Mouse (Mus musculus) heart, postnatal 0 days (tissue): ENCODE measurements around the gene Ppm1g. TPM values are rescaled to one million over a fixed set of nuclear protein-coding genes. Genes with fewer than 3 reads are reported as not detected.
A peak's percentile ranks its signal among the peaks of the same experiment; 100 is the strongest.

ENCODE experiments used
- ATAC-seq: fragments of 200-750 bp; cut with Nextera tagmentation; 2 replicates; pipeline ENCODE4 v1.8.0; 2017; ENCODE audit warnings: low read depth, moderate number of reproducible peaks, moderate library complexity; ENCODE audit not compliant: insufficient read depth
- DNase-seq: peaks from one replicate; pipeline ENCODE4 v3.0.0-alpha.2; 2016; ENCODE audit warnings: low spot score
- H3K27ac ChIP-seq: fragments of 300-500 bp; sonication (generic); 2 replicates; pipeline ENCODE4 v1.5.1; 2014; ENCODE audit warnings: low read depth, mild to moderate bottlenecking
- H3K27me3 ChIP-seq: fragments of 300-500 bp; sonication (generic); 2 replicates; pipeline ENCODE4 v1.6.1; 2014; ENCODE audit warnings: low read length, mixed read lengths; ENCODE audit not compliant: control insufficient read depth, insufficient read depth
- H3K36me3 ChIP-seq: fragments of 300-500 bp; sonication (generic); replicated peaks from 2 replicates; pipeline ENCODE4 v1.6.1; 2014; ENCODE audit warnings: low read length, mixed read lengths; ENCODE audit not compliant: control insufficient read depth, insufficient read depth
- H3K4me1 ChIP-seq: fragments of 300-500 bp; sonication (generic); 2 replicates; pipeline ENCODE4 v1.6.1; 2014; ENCODE audit warnings: antibody characterized with exemption; ENCODE audit not compliant: control insufficient read depth, insufficient read depth
- H3K4me2 ChIP-seq: fragments of 300-500 bp; sonication (generic); 2 replicates; pipeline ENCODE4 v1.6.1; 2014; ENCODE audit warnings: low read depth, mild to moderate bottlenecking, low read length, moderate library complexity
- H3K4me3 ChIP-seq: fragments of 300-500 bp; sonication (generic); 2 replicates; pipeline ENCODE4 v1.5.1; 2014; ENCODE audit warnings: low read depth, low read length
- H3K9ac ChIP-seq: fragments of 300-500 bp; sonication (generic); replicated peaks from 2 replicates; pipeline ENCODE4 v1.6.1; 2014; ENCODE audit warnings: low read depth, low read length, mixed read lengths
- H3K9me3 ChIP-seq: fragments of 300-500 bp; sonication (generic); replicated peaks from 2 replicates; pipeline ENCODE4 v1.6.1; 2016; ENCODE audit warnings: low read length; ENCODE audit not compliant: control insufficient read depth
- CTCF ChIP-seq: IDR thresholded peaks from 2 replicates; pipeline ENCODE4 v1.5.1; 2016; ENCODE audit warnings: antibody characterized with exemption, control low read depth, low read depth
- EP300 ChIP-seq: IDR thresholded peaks from 2 replicates; pipeline ENCODE4 v1.6.1; 2016; ENCODE audit warnings: antibody characterized with exemption, low read depth
- WGBS: fragments of 180-500 bp; shearing (Covaris S2); extraction: QIAGEN DNeasy Blood & Tissue Kit; methylation state at CpG from one replicate; pipeline ENCODE4 v1.1.7; 2014; 5-methylcytosine and 5-hydroxymethylcytosine counted together
- polyA plus RNA-seq: library from polyadenylated mRNA; unstranded; fragments of >200 nt; fragmentation: Nextera tagmentation; extraction: Ambion mirVana; gene quantifications from 2 replicates; pipeline ENCODE4 v1.2.1, GENCODE M21; 2015
- total RNA-seq: library from RNA; depleted of rRNA; stranded (reverse); fragments of >200 nt; gene quantifications from 2 replicates; pipeline ENCODE4 v1.2.3, GENCODE M21; 2014; ENCODE audit warnings: low replicate concordance

Gene Ppm1g
- total and polyA plus RNA-seq, 2 experiments from 2014 or later = 51.7 to 68.0 TPM

GRCm38 (mm10) chr5:31195671-31196070 lies 24.8 kb downstream of the Ppm1g start:
- DNase-seq (no peak), ATAC-seq (no peak)
- WGBS = 82% methylated on average over 4 of the region's 4 CpGs
- Histone ChIP-seq H3K9me3 (0 out of 2 replicates have a peak, but pooled peaks cover 4% of the 10 kb centered on the region), H3K4me1 (peaks cover 15% of the 10 kb centered on the region), H3K4me2 (no peak overlapping the region), H3K4me3 (no peak overlapping the region), H3K9ac (no peak overlapping the region), H3K36me3 (peaks cover 63% of the 10 kb centered on the region), H3K27ac (no peak overlapping the region), H3K27me3 (no peaks in the 10 kb centered on the region)
- TF ChIP-seq EP300 = no peak
- no peak for TF ChIP-seq CTCF

- peak overlapping the region; percentile 78 for H3K4me2 ChIP-seq
- WGBS = 92% methylated on average over 16 of the region's 16 CpGs
- peaks cover 64% of the 10 kb centered on the region for H3K36me3 ChIP-seq
- no peaks in the 10 kb centered on the region for H3K9me3 ChIP-seq
- ATAC-seq = no peak
- TF ChIP-seq CTCF (no peak), EP300 (no peak)
- H3K4me1 ChIP-seq = peaks cover 15% of the 10 kb centered on the region
- DNase-seq = no peak
- no peak overlapping the region for H3K27ac ChIP-seq
- H3K27me3 ChIP-seq = no peaks in the 10 kb centered on the region
- 0 out of 2 replicates have a peak overlapping the region, but pooled peaks have one; percentile 90 for H3K9ac ChIP-seq
- H3K4me3 ChIP-seq = no peak overlapping the region
Observed at GRCm38 (mm10) chr5:31194486-31195485, 25.7 kb downstream of the Ppm1g start.

GRCm38 (mm10) chr5:31193631-31194281 lies 26.7 kb downstream of the Ppm1g start:
- no peak for TF ChIP-seq EP300
- no peak for TF ChIP-seq CTCF
- Histone ChIP-seq H3K36me3 (peaks cover 62% of the 10 kb centered on the region), H3K9ac (peak overlapping the region; percentile 90), H3K9me3 (no peaks in the 10 kb centered on the region), H3K4me3 (peak overlapping the region; percentile 86), H3K27me3 (no peaks in the 10 kb centered on the region), H3K4me2 (peak overlapping the region; percentile 78), H3K27ac (peak overlapping the region; percentile 89), H3K4me1 (peaks cover 15% of the 10 kb centered on the region)
- DNase-seq (no peak), ATAC-seq (no peak)
- WGBS = 10% methylated on average over 25 of the region's 25 CpGs

GRCm38 (mm10) chr5:31192939-31193630 lies 27.4 kb downstream of the Ppm1g start, which contains the start of the genes Snx17 and Eif2b4:
Gene Snx17, plus strand, starts transcription at chr5:31193227.
Gene Eif2b4, minus strand, starts transcription at chr5:31193430.
- no peaks in the 10 kb centered on the region for H3K9me3 ChIP-seq
- WGBS = under 1% methylated on average over 48 of the region's 48 CpGs
- no peak for TF ChIP-seq EP300
- peak; percentile 67 for TF ChIP-seq CTCF
- ATAC-seq (peak; percentile 94), DNase-seq (peak; percentile 96)
- H3K27ac ChIP-seq = peak within 1 kb of the TSS; percentile 89
- H3K9ac ChIP-seq = peak within 1 kb of the TSS; percentile 90
- peak within 1 kb of the TSS; percentile 86 for H3K4me3 ChIP-seq
- H3K27me3 ChIP-seq = no peaks in the 10 kb centered on the region
- H3K4me2 ChIP-seq = peak within 1 kb of the TSS; percentile 78
- H3K4me1 ChIP-seq = peaks cover 15% of the 10 kb centered on the region
- H3K36me3 ChIP-seq = peaks cover 61% of the 10 kb centered on the region
